Mouse (Mus musculus): Measurements from ENCODE around the gene Gpr152. TPM values are rescaled to one million over a fixed set of nuclear protein-coding genes. Genes with fewer than 3 reads are reported as not detected.
"Not testable (repeated sequence)": the region's sequence is repeated elsewhere in the genome, so short reads cannot be mapped to it uniquely, and the experiment has no call there.

Gpr152 gene
- polyA plus RNA-seq, 1 experiment from 2014 or later, result not detected

- ATAC-seq (ENCODE audit: low FRiP score, low TSS enrichment), result no peak
- Histone ChIP-seq H3K4me3 (ENCODE audit: low read depth, low read length) (no peak overlapping the region), H3K9me3 (ENCODE audit: control insufficient read depth, low read length) (no peaks in the 10 kb centered on the region), H3K36me3 (ENCODE audit: control insufficient read depth, insufficient read depth, low read length) (peaks cover 20% of the 10 kb centered on the region), H3K27ac (replicated peaks) (no peak overlapping the region), H3K4me1 (replicated peaks; ENCODE audit: control insufficient read depth, insufficient read depth) (0 out of 2 replicates have a peak, but pooled peaks cover 3% of the 10 kb centered on the region), H3K9ac (ENCODE audit: low read length) (no peak overlapping the region), H3K27me3 (ENCODE audit: control insufficient read depth, insufficient read depth, low read length) (no peaks in the 10 kb centered on the region), H3K4me2 (replicated peaks; ENCODE audit: low read depth) (no peak overlapping the region)
- 85% methylated on average over 7 of the region's 7 CpGs for WGBS
- TF ChIP-seq CTCF (IDR thresholded peaks at IDR 0.05; ENCODE audit: low read depth) (no peak), EP300 (optimal IDR thresholded peaks at IDR 0.05) (no peak)
- DNase-seq (ENCODE audit: low spot score), result no peak
Measured at GRCm38 (mm10) chr19:4129462-4129861, 10.1 kb upstream of the Gpr152 start.

- H3K9me3 ChIP-seq (ENCODE audit: control insufficient read depth, low read length), result no peaks in the 10 kb centered on the region
- 79% methylated on average over 4 of the region's 4 CpGs for WGBS
- no peak overlapping the region for H3K4me2 ChIP-seq (replicated peaks; ENCODE audit: low read depth)
- no peak overlapping the region for H3K9ac ChIP-seq (ENCODE audit: low read length)
- 0 out of 2 replicates have a peak, but pooled peaks cover 3% of the 10 kb centered on the region for H3K4me1 ChIP-seq (replicated peaks; ENCODE audit: control insufficient read depth, insufficient read depth)
- H3K27ac ChIP-seq (replicated peaks), result no peak overlapping the region
- no peaks in the 10 kb centered on the region for H3K27me3 ChIP-seq (ENCODE audit: control insufficient read depth, insufficient read depth, low read length)
- no peak overlapping the region for H3K4me3 ChIP-seq (ENCODE audit: low read depth, low read length)
- ATAC-seq (ENCODE audit: low FRiP score, low TSS enrichment), result no peak
- TF ChIP-seq CTCF (IDR thresholded peaks at IDR 0.05; ENCODE audit: low read depth) (no peak), EP300 (optimal IDR thresholded peaks at IDR 0.05) (no peak)
- DNase-seq (ENCODE audit: low spot score), result no peak
- H3K36me3 ChIP-seq (ENCODE audit: control insufficient read depth, insufficient read depth, low read length), result peaks cover 20% of the 10 kb centered on the region
Measured at GRCm38 (mm10) chr19:4130106-4130505, 9.5 kb upstream of the Gpr152 start.

GRCm38 (mm10) chr19:4131075-4131474, 8.5 kb upstream of the Gpr152 start:
- TF ChIP-seq EP300 (optimal IDR thresholded peaks at IDR 0.05), result no peak
- TF ChIP-seq CTCF (IDR thresholded peaks at IDR 0.05; ENCODE audit: low read depth), result no peak
- Histone ChIP-seq H3K4me2 (replicated peaks; ENCODE audit: low read depth) (no peak overlapping the region), H3K4me3 (ENCODE audit: low read depth, low read length) (no peak overlapping the region), H3K36me3 (ENCODE audit: control insufficient read depth, insufficient read depth, low read length) (peaks cover 20% of the 10 kb centered on the region), H3K4me1 (replicated peaks; ENCODE audit: control insufficient read depth, insufficient read depth) (0 out of 2 replicates have a peak, but pooled peaks cover 3% of the 10 kb centered on the region), H3K27me3 (ENCODE audit: control insufficient read depth, insufficient read depth, low read length) (no peaks in the 10 kb centered on the region), H3K27ac (replicated peaks) (no peak overlapping the region), H3K9ac (ENCODE audit: low read length) (no peak overlapping the region), H3K9me3 (ENCODE audit: control insufficient read depth, low read length) (no peaks in the 10 kb centered on the region)
- ATAC-seq (ENCODE audit: low FRiP score, low TSS enrichment), result no peak
- DNase-seq (ENCODE audit: low spot score), result no peak
- 83% methylated on average over 5 of the region's 5 CpGs for whole genome bisulfite sequencing

GRCm38 (mm10) chr19:4131768-4132167, 7.8 kb upstream of the Gpr152 start:
- Histone ChIP-seq H3K27ac (replicated peaks) (no peak overlapping the region), H3K9ac (ENCODE audit: low read length) (no peak overlapping the region), H3K9me3 (ENCODE audit: control insufficient read depth, low read length) (no peaks in the 10 kb centered on the region), H3K4me3 (ENCODE audit: low read depth, low read length) (no peak overlapping the region), H3K4me1 (replicated peaks; ENCODE audit: control insufficient read depth, insufficient read depth) (0 out of 2 replicates have a peak, but pooled peaks cover under 1% of the 10 kb centered on the region), H3K36me3 (ENCODE audit: control insufficient read depth, insufficient read depth, low read length) (peaks cover 20% of the 10 kb centered on the region), H3K27me3 (ENCODE audit: control insufficient read depth, insufficient read depth, low read length) (no peaks in the 10 kb centered on the region), H3K4me2 (replicated peaks; ENCODE audit: low read depth) (no peak overlapping the region)
- WGBS, result 79% methylated on average over 2 of the region's 2 CpGs
- DNase-seq (ENCODE audit: low spot score) (no peak), ATAC-seq (ENCODE audit: low FRiP score, low TSS enrichment) (no peak)
- TF ChIP-seq CTCF (IDR thresholded peaks at IDR 0.05; ENCODE audit: low read depth) (peak; percentile 24; the same call in 1 of the 2 replicates), EP300 (optimal IDR thresholded peaks at IDR 0.05) (no peak)

- TF ChIP-seq CTCF (IDR thresholded peaks at IDR 0.05; ENCODE audit: low read depth) (no peak), EP300 (optimal IDR thresholded peaks at IDR 0.05) (no peak)
- no peaks in the 10 kb centered on the region for H3K9me3 ChIP-seq (ENCODE audit: control insufficient read depth, low read length)
- 90% methylated on average over 4 of the region's 4 CpGs for WGBS
Measured at GRCm38 (mm10) chr19:4134354-4134753, 5.2 kb upstream of the Gpr152 start.

GRCm38 (mm10) chr19:4135229-4135962, 4.2 kb upstream of the Gpr152 start:
- H3K4me1 ChIP-seq (replicated peaks; ENCODE audit: control insufficient read depth, insufficient read depth); H3K4me2 ChIP-seq (replicated peaks; ENCODE audit: low read depth); DNase-seq (ENCODE audit: low spot score); H3K27me3 ChIP-seq (ENCODE audit: control insufficient read depth, insufficient read depth, low read length); H3K36me3 ChIP-seq (ENCODE audit: control insufficient read depth, insufficient read depth, low read length); H3K27ac ChIP-seq (replicated peaks); H3K9ac ChIP-seq (ENCODE audit: low read length); H3K9me3 ChIP-seq (ENCODE audit: control insufficient read depth, low read length); H3K4me3 ChIP-seq (ENCODE audit: low read depth, low read length); ATAC-seq (ENCODE audit: low FRiP score, low TSS enrichment): not testable (repeated sequence)
- WGBS, result 78% methylated on average over 6 of the region's 6 CpGs

More at GRCm38 (mm10) chr19:4134354-4134753, 5.2 kb upstream of the Gpr152 start:
- no peak for DNase-seq (ENCODE audit: low spot score)
- Histone ChIP-seq H3K9ac (ENCODE audit: low read length) (no peak overlapping the region), H3K4me2 (replicated peaks; ENCODE audit: low read depth) (no peak overlapping the region), H3K27me3 (ENCODE audit: control insufficient read depth, insufficient read depth, low read length) (no peaks in the 10 kb centered on the region), H3K4me1 (replicated peaks; ENCODE audit: control insufficient read depth, insufficient read depth) (no peaks in the 10 kb centered on the region), H3K36me3 (ENCODE audit: control insufficient read depth, insufficient read depth, low read length) (peaks cover 14% of the 10 kb centered on the region), H3K4me3 (ENCODE audit: low read depth, low read length) (no peak overlapping the region), H3K27ac (replicated peaks) (no peak overlapping the region)
- ATAC-seq (ENCODE audit: low FRiP score, low TSS enrichment), result no peak
